Mouse (Mus musculus) heart, postnatal 0 days (tissue): ENCODE measurements around the gene Kcnn3. TPM values are rescaled to one million over a fixed set of nuclear protein-coding genes. Genes with fewer than 3 reads are reported as not detected.

ENCODE experiments used
- ATAC-seq: fragments of 200-750 bp; cut with Nextera tagmentation; 2 replicates; pipeline ENCODE4 v1.8.0; 2017; ENCODE audit warnings: low read depth, moderate number of reproducible peaks, moderate library complexity; ENCODE audit not compliant: insufficient read depth
- DNase-seq: peaks from one replicate; pipeline ENCODE4 v3.0.0-alpha.2; 2016; ENCODE audit warnings: low spot score
- H3K27ac ChIP-seq: fragments of 300-500 bp; sonication (generic); 2 replicates; pipeline ENCODE4 v1.5.1; 2014; ENCODE audit warnings: low read depth, mild to moderate bottlenecking
- H3K27me3 ChIP-seq: fragments of 300-500 bp; sonication (generic); 2 replicates; pipeline ENCODE4 v1.6.1; 2014; ENCODE audit warnings: low read length, mixed read lengths; ENCODE audit not compliant: control insufficient read depth, insufficient read depth
- H3K36me3 ChIP-seq: fragments of 300-500 bp; sonication (generic); replicated peaks from 2 replicates; pipeline ENCODE4 v1.6.1; 2014; ENCODE audit warnings: low read length, mixed read lengths; ENCODE audit not compliant: control insufficient read depth, insufficient read depth
- H3K4me1 ChIP-seq: fragments of 300-500 bp; sonication (generic); 2 replicates; pipeline ENCODE4 v1.6.1; 2014; ENCODE audit warnings: antibody characterized with exemption; ENCODE audit not compliant: control insufficient read depth, insufficient read depth
- H3K4me2 ChIP-seq: fragments of 300-500 bp; sonication (generic); 2 replicates; pipeline ENCODE4 v1.6.1; 2014; ENCODE audit warnings: low read depth, mild to moderate bottlenecking, low read length, moderate library complexity
- H3K4me3 ChIP-seq: fragments of 300-500 bp; sonication (generic); 2 replicates; pipeline ENCODE4 v1.5.1; 2014; ENCODE audit warnings: low read depth, low read length
- H3K9ac ChIP-seq: fragments of 300-500 bp; sonication (generic); replicated peaks from 2 replicates; pipeline ENCODE4 v1.6.1; 2014; ENCODE audit warnings: low read depth, low read length, mixed read lengths
- H3K9me3 ChIP-seq: fragments of 300-500 bp; sonication (generic); replicated peaks from 2 replicates; pipeline ENCODE4 v1.6.1; 2016; ENCODE audit warnings: low read length; ENCODE audit not compliant: control insufficient read depth
- CTCF ChIP-seq: IDR thresholded peaks from 2 replicates; pipeline ENCODE4 v1.5.1; 2016; ENCODE audit warnings: antibody characterized with exemption, control low read depth, low read depth
- EP300 ChIP-seq: IDR thresholded peaks from 2 replicates; pipeline ENCODE4 v1.6.1; 2016; ENCODE audit warnings: antibody characterized with exemption, low read depth
- WGBS: fragments of 180-500 bp; shearing (Covaris S2); extraction: QIAGEN DNeasy Blood & Tissue Kit; methylation state at CpG from one replicate; pipeline ENCODE4 v1.1.7; 2014; 5-methylcytosine and 5-hydroxymethylcytosine counted together
- polyA plus RNA-seq: library from polyadenylated mRNA; unstranded; fragments of >200 nt; fragmentation: Nextera tagmentation; extraction: Ambion mirVana; gene quantifications from 2 replicates; pipeline ENCODE4 v1.2.1, GENCODE M21; 2015
- total RNA-seq: library from RNA; depleted of rRNA; stranded (reverse); fragments of >200 nt; gene quantifications from 2 replicates; pipeline ENCODE4 v1.2.3, GENCODE M21; 2014; ENCODE audit warnings: low replicate concordance

Gene Kcnn3
- total and polyA plus RNA-seq, 2 experiments from 2014 or later, result 1.5 to 4.7 TPM

DNA sequence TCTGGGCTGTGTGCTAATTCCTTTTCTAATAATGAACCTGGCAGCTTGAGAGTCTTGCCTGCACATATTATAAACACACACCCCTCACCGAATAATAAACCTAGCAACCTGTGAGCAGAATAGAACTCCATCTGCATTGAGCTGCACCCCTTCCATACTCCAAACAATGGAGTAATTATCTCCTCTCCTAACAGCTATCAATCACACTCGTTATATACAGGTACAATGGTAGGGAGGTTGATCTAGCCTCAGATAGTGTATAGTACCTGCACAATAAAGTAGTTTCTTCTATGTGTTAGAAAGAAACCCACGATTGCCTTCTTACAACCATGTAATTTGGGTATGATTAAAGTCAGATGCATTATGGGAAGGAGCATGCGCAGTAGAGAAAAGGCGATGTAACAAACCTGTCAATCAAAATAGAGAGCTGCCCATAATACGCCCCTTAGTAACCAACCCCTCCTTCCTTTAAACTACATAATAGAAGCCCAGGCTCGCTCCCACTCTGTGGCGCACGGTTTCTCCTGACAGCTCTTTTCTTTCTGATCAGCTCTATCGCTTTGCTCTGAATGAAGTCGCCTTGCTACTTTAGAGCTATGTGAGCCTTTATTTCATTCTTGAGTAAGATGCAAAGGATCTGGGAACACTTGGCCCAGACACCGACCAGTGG lies 176.3 kb downstream of the Kcnn3 start:
- no peak for ATAC-seq
- no peak overlapping the region for H3K4me2 ChIP-seq
- H3K36me3 ChIP-seq, result no peaks in the 10 kb centered on the region
- no peak overlapping the region for H3K4me3 ChIP-seq
- H3K27ac ChIP-seq, result no peak overlapping the region
- DNase-seq, result no peak
- H3K9me3 ChIP-seq, result no peaks in the 10 kb centered on the region
- no peak overlapping the region for H3K9ac ChIP-seq
- H3K4me1 ChIP-seq, result no peaks in the 10 kb centered on the region
- WGBS, result 78% methylated on average over 12 of the region's 12 CpGs
- no peaks in the 10 kb centered on the region for H3K27me3 ChIP-seq
- TF ChIP-seq CTCF, result no peak
- TF ChIP-seq EP300, result no peak

- H3K4me3 ChIP-seq, result no peak overlapping the region
- H3K27me3 ChIP-seq, result no peaks in the 10 kb centered on the region
- no peaks in the 10 kb centered on the region for H3K9me3 ChIP-seq
- TF ChIP-seq CTCF (no peak), EP300 (no peak)
- no peak overlapping the region for H3K4me2 ChIP-seq
- DNase-seq (no peak), ATAC-seq (no peak)
- no peaks in the 10 kb centered on the region for H3K4me1 ChIP-seq
- H3K27ac ChIP-seq, result no peak overlapping the region
- H3K36me3 ChIP-seq, result no peaks in the 10 kb centered on the region
- 72% methylated on average over 1 of the region's 1 CpGs for WGBS
- no peak overlapping the region for H3K9ac ChIP-seq
These were observed 179.0 kb downstream of the Kcnn3 start for GRCm38 (mm10) chr3:89698958-89699357.

DNA sequence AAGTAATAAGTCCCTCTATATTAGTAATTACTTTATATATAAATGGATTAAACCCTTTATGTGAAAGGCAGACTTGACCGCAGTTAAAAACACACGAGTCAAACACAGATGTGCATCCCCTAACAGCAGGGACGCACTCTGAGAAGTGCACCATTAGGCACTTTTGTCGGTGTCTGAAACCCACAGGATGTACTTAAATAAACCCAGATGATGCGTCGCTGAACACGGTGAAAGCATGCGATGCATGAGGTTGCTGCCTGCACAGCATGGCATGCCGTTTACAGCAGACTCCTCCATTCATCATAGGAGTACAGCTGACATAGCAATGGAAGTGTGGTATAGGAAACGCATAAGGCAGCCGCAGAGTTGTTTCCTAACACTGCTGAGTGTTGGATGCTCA lies 180.5 kb downstream of the Kcnn3 start:
- no peaks in the 10 kb centered on the region for H3K4me1 ChIP-seq
- no peaks in the 10 kb centered on the region for H3K9me3 ChIP-seq
- H3K9ac ChIP-seq, result no peak overlapping the region
- H3K4me3 ChIP-seq, result no peak overlapping the region
- no peaks in the 10 kb centered on the region for H3K36me3 ChIP-seq
- no peak overlapping the region for H3K4me2 ChIP-seq
- no peak for ATAC-seq
- H3K27ac ChIP-seq, result no peak overlapping the region
- WGBS, result 78% methylated on average over 11 of the region's 11 CpGs
- DNase-seq, result no peak
- no peaks in the 10 kb centered on the region for H3K27me3 ChIP-seq
- no peak for TF ChIP-seq CTCF

- H3K4me3 ChIP-seq, result no peak overlapping the region
These were observed 183.6 kb downstream of the Kcnn3 start for GRCm38 (mm10) chr3:89703596-89703995.

DNA sequence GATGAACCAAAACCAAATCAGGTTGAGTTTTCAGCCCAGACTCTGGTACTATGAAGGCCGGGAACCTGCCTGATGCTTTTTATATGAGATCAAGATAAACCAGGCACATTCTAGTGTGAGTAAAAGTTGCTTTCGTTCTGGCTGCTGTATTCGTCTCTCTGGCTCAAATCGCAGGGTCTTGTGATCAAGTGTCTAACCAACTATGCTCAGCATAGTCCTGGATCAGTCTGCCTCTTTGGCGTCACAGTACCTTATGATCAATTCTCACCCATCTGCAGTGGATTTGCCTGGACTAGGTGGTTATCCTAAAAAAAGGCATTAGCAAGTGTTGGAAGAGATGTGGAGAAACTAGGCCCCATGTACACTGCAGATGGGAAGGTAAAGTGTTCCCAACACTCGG lies 184.1 kb downstream of the Kcnn3 start:
- no peaks in the 10 kb centered on the region for H3K4me1 ChIP-seq
- no peak overlapping the region for H3K4me3 ChIP-seq
- no peak overlapping the region for H3K9ac ChIP-seq
- no peaks in the 10 kb centered on the region for H3K9me3 ChIP-seq
- H3K27ac ChIP-seq, result no peak overlapping the region
- H3K4me2 ChIP-seq, result no peak overlapping the region
- TF ChIP-seq EP300, result no peak
- no peak for TF ChIP-seq CTCF
- no peaks in the 10 kb centered on the region for H3K27me3 ChIP-seq
- WGBS, result 68% methylated on average over 6 of the region's 6 CpGs
- ATAC-seq (no peak), DNase-seq (no peak)
- no peaks in the 10 kb centered on the region for H3K36me3 ChIP-seq

More at GRCm38 (mm10) chr3:89703596-89703995, 183.6 kb downstream of the Kcnn3 start:
- WGBS, result 33% methylated on average over 3 of the region's 3 CpGs
- no peak overlapping the region for H3K4me2 ChIP-seq
- TF ChIP-seq CTCF (no peak), EP300 (no peak)
- no peak overlapping the region for H3K27ac ChIP-seq
- DNase-seq, result no peak
- H3K36me3 ChIP-seq, result no peaks in the 10 kb centered on the region
- H3K4me1 ChIP-seq, result no peaks in the 10 kb centered on the region
- no peaks in the 10 kb centered on the region for H3K9me3 ChIP-seq
- ATAC-seq, result no peak
- no peaks in the 10 kb centered on the region for H3K27me3 ChIP-seq
- no peak overlapping the region for H3K9ac ChIP-seq
